Mouse (Mus musculus): ENCODE measurements around the gene Dhrs2.
A peak's percentile ranks its signal among the peaks of the same experiment; 100 is the strongest.

The Dhrs2 gene

DNA sequence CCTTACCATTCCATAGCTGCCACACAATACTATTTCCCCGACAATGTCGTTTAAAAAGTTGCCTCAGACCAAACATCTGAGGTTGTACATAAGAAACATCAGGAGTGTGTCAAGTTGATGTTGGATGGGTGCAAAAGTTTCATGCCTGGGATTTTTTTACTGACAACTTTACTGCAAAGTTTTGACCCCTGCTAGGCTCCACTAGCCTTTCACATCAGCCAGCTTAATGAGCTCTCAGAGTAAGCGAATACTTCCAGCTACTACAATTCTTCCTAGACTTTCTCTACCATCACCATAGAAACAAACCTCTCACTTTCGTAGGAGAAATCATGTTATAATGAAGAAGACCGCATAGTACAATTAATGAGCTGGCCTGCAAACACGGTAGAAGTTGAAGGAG, 26.5 kb downstream of the Dhrs2 start:
- no peak for DNase-seq (ENCODE audit: low read depth, low spot score)

DNA sequence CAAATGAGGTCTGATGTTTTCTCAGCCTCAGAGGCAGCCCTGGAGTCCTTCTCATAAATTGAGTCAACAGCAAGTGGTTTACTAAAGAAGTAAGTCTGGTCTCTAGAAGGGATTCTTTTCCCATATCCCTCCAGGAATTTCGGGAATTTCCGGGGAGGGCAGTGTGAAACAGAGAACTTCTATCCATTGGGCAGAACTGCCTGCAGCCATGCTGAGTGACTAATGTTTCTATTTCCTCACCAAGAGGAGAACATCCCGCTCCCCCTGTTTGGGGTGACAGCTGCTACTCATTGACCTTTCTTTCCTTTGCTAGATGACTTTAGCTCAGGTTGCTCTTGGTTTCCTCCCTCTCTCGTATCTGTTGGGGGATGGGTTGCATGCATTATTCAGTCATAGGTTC, 31.8 kb downstream of the Dhrs2 start:
- no peak for DNase-seq (ENCODE audit: low read depth, low spot score)

DNA sequence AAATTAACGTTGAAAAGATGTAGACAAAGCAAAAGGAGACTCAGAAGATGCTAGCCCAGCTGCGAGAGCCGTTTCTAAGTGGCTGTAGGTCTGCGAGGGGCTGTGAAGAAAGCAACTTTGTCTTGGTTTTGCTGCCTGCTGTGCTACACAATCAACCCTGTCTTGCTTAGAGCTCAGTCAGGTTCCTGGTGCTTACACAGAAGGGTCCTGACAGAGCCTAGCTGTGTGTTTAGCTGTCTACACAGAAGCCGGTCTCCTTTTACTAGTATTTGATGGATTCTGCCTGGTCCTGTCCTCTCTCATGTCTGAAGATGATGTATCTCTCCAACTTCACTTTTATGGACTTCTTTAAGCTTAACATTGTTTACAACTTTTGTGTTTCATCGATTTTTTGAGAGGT, 33.6 kb downstream of the Dhrs2 start:
- DNase-seq (ENCODE audit: low read depth, low spot score), result no peak

DNA sequence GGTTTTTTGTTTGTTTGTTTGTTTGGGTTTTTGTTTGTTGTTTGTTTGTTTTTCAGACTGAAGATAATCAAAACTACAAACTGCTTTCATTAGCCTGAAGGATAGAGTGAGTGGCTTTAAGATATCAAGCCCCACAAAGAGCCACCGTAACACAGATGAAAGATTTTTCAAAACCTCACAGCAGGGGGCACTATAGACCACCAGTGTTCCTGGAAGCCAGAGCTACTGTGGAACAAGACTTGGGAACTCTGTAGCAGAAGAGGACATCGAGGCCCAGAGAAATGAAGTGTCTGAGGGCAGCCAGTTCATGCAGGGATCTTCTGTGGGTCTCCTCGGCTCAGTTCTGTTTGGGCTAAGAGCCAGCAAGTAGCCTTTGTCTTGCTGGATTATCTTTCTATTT, 49.4 kb downstream of the Dhrs2 start:
- peak; percentile 31 for DNase-seq (ENCODE audit: low read depth, low spot score)

DNA sequence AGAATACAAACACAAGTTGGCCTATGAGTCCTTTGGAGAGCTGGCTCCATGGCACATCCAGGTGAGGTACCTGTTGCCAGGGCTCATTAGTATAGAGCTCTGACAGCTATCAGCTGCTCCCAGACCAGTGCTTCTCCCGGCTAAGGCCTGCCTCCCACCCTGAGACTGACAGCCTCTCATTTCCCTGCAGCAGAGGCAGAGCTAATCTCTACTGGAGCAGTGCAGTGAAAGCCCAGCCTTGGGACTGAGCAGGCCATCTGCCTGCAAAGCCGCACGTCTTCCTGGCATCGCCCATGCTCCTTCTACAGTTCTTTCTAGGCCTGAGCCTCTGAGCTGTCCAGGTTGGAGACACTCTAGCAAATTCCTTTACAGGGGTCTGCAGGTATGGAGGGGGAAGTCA, 51.2 kb downstream of the Dhrs2 start:
- DNase-seq (ENCODE audit: low read depth, low spot score), result no peak

DNA sequence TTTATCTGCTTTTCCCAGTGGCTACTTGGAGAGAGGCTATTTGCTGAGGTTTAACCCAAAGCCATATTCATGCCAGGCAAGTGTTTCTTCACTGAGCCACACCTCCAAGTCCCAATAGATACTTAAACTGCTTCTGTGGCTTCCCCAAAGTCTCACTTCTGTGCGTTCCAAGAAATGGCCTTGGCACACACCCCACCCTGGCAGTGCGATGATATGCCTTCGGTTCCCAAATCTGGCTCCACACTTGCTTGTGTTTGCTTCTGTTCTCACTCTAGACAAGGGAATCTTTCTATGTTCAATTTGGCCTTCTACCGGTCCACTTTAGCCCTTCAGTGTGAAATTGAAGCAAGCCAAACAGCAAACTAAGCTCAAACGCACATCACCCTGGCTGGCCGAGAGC, 53.0 kb downstream of the Dhrs2 start:
- DNase-seq (ENCODE audit: low read depth, low spot score), result no peak

DNA sequence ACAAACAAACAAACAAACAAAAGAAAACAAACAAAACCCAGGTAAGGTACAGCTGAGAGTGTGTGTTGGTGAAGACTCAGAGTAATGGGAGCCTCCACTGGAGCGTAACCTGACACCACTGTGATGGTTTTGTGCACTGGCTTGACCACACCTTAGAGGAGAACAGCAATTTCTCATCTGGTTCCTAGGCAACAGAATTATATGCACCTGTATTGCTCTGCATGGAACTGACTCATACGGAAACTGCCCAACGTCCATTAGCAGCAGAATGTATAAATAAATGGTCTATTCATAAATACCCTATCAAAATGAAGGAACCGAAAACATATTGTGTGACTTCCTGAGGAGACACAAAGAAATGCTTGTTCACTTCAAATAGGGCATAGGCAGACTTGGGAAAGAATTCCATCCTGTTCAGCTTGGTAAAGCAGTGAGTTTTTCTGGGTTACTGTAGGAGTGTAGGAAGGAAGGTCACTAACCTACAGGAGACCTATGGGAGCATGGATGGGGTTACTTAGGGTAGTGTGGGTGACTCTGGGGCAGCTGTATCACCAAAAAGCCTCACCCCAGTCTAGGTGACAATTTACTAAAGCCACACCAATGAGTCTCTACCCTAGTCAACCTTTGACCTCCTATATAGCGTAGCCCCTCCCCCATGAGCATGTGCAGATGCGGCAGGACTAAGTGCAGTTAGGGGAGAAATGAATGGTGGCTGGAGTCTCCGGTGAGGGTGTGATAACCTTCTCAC, 57.7 kb downstream of the Dhrs2 start:
- DNase-seq (ENCODE audit: low read depth, low spot score), result no peak
